Mouse (Mus musculus) intestine, postnatal 0 days (tissue): ENCODE results near the gene Vipr1. TPM values are rescaled to one million over a fixed set of nuclear protein-coding genes. Genes with fewer than 3 reads are reported as not detected.

Experiments
- ATAC-seq: fragments of 200-750 bp; cut with Nextera tagmentation; 2 replicates; pipeline ENCODE4 v1.8.0; 2017; ENCODE audit warnings: mild to moderate bottlenecking, moderate TSS enrichment, moderate library complexity
- H3K27ac ChIP-seq: fragments of 300-500 bp; sonication (generic); 2 replicates; pipeline ENCODE4 v1.5.1; 2014; ENCODE audit warnings: mild to moderate bottlenecking, low read depth, low read length, moderate library complexity
- H3K27me3 ChIP-seq: fragments of 300-500 bp; sonication (generic); replicated peaks from 2 replicates; pipeline ENCODE4 v1.6.1; 2014; ENCODE audit warnings: low read length, mixed read lengths; ENCODE audit not compliant: control insufficient read depth, insufficient read depth
- H3K36me3 ChIP-seq: fragments of 300-500 bp; sonication (generic); 2 replicates; pipeline ENCODE4 v1.6.1; 2014; ENCODE audit warnings: mild to moderate bottlenecking, moderate library complexity; ENCODE audit not compliant: control insufficient read depth, insufficient read depth
- H3K4me1 ChIP-seq: fragments of 300-500 bp; sonication (generic); replicated peaks from 2 replicates; pipeline ENCODE4 v1.6.1; 2014; ENCODE audit warnings: antibody characterized with exemption, low read length, mixed read lengths; ENCODE audit not compliant: control insufficient read depth, insufficient read depth
- H3K4me2 ChIP-seq: fragments of 300-500 bp; sonication (generic); replicated peaks from 2 replicates; pipeline ENCODE4 v1.6.1; 2014; ENCODE audit warnings: low read depth, mild to moderate bottlenecking, moderate library complexity
- H3K4me3 ChIP-seq: fragments of 300-500 bp; sonication (generic); 2 replicates; pipeline ENCODE4 v1.5.1; 2014; ENCODE audit warnings: low read depth, low read length
- H3K9ac ChIP-seq: fragments of 300-500 bp; sonication (generic); 2 replicates; pipeline ENCODE4 v1.6.1; 2014; ENCODE audit warnings: mild to moderate bottlenecking, low read depth, low read length
- H3K9me3 ChIP-seq: fragments of 300-500 bp; sonication (generic); 2 replicates; pipeline ENCODE4 v1.6.1; 2016; ENCODE audit warnings: mixed run types; ENCODE audit not compliant: control insufficient read depth
- CTCF ChIP-seq: sonication (generic); IDR thresholded peaks from 2 replicates; pipeline ENCODE4 v1.5.1; 2016; ENCODE audit warnings: low read depth, mild to moderate bottlenecking, control low read depth, antibody characterized with exemption, moderate library complexity
- WGBS: fragments of 180-500 bp; shearing (Covaris S2); extraction: QIAGEN DNeasy Blood & Tissue Kit; methylation state at CpG from one replicate; pipeline ENCODE4 v1.1.7; 2014; 5-methylcytosine and 5-hydroxymethylcytosine counted together
- polyA plus RNA-seq: library from polyadenylated mRNA; unstranded; fragments of >200 nt; fragmentation: Nextera tagmentation; extraction: Ambion mirVana; gene quantifications from 2 replicates; pipeline ENCODE4 v1.2.1, GENCODE M21; 2015

Vipr1 gene
- polyA plus RNA-seq, 1 experiment from 2014 or later = 22.8 TPM

DNA sequence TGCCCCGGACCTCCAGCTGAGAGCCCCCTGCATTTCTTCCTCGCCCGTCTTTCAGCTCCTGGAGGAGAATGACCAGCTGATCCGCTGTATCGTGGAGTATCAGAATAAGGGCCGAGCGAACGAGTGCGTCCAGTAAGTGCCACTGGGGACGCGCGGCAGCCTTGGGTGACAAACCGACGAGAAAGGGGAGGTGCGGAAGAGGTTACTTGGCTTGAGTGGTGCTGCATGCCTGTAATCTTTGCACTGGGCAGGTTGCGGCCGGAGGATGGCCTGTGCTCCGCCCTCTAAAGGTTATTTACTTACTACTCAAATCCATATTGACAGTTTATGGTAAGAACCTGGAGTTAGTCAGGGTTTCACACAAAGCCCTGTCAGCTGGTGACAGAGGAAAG, 68.1 kb downstream of the Vipr1 start:
- H3K4me2 ChIP-seq = peak overlapping the region; percentile 77
- WGBS = under 1% methylated on average over 18 of the region's 18 CpGs
- H3K9ac ChIP-seq = peak overlapping the region; percentile 88
- no peaks in the 10 kb centered on the region for H3K27me3 ChIP-seq
- H3K9me3 ChIP-seq = no peaks in the 10 kb centered on the region
- TF ChIP-seq CTCF = peak; percentile 14; the same call in 1 of the 2 replicates
- peak overlapping the region; percentile 77 for H3K4me3 ChIP-seq
- ATAC-seq = peak; percentile 66
- H3K36me3 ChIP-seq = peaks cover 4% of the 10 kb centered on the region; the same call in 1 of the 2 replicates
- peaks cover 10% of the 10 kb centered on the region; the same call in 1 of the 2 replicates for H3K4me1 ChIP-seq
- peak overlapping the region; percentile 98 for H3K27ac ChIP-seq

DNA sequence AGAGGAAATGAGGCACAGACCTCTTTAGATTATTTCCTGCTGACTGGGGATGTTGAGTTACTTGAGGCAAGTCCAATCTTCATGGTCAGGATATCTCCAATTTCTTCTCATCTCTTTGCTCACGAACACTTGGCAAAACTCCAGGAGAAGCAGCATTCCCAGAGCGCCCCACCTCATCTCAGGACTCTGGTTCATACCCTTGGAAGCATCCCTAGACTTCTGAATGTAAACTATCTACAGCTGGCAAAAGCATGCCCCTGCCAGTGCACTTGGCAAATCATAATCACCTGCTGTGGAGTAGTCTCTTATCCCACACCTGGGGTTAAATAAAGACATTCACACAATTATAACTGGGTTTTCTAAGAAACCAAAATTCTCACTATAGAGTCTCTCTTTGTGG, 74.5 kb downstream of the Vipr1 start:
- H3K9me3 ChIP-seq = no peaks in the 10 kb centered on the region
- WGBS = 73% methylated on average over 2 of the region's 2 CpGs

DNA sequence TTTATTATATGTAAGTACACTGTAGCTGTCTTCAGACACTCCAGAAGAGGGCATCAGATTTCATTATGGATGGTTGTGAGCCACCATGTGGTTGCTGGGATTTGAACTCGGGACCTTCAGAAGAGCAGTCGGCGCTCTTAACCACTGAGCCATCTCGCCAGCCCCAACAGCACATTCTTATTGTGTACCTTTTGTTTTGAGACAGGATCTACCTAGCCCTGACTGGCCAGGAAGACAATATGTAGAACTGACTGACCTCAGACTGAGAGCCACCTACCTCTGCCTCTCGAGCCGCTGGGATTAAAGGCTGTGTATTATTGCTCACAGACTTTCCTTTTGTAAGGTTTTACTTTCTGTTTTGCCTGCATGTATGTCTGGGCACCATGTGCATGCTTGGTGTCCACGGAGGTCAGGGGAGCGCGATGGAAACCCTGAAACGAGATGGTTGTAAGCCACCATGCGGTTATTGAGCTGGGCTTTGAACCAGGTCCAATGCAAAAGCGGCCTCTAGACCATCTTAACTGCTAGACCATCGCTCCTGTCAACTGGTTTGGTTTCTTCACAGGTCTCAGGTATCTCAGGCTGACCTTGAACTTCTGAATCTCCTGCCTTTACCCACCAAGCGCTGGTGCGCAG, 75.7 kb downstream of the Vipr1 start:
- no peaks in the 10 kb centered on the region for H3K36me3 ChIP-seq
- H3K27ac ChIP-seq = peak overlapping the region; percentile 100
- H3K9ac ChIP-seq = peak overlapping the region; percentile 98; the same call in 1 of the 2 replicates
- H3K4me2 ChIP-seq = peak overlapping the region; percentile 65
- H3K27me3 ChIP-seq = no peaks in the 10 kb centered on the region
- H3K9me3 ChIP-seq = no peaks in the 10 kb centered on the region
- ATAC-seq = peak; percentile 35
- peak overlapping the region; percentile 86 for H3K4me3 ChIP-seq
- 58% methylated on average over 15 of the region's 15 CpGs for WGBS
- no peaks in the 10 kb centered on the region for H3K4me1 ChIP-seq
- no peak for TF ChIP-seq CTCF

More for the DNA sequence above, 74.5 kb downstream of the Vipr1 start:
- no peak for ATAC-seq
- no peak overlapping the region for H3K4me2 ChIP-seq
- no peak overlapping the region for H3K4me3 ChIP-seq
- no peaks in the 10 kb centered on the region for H3K4me1 ChIP-seq
- H3K9ac ChIP-seq = no peak overlapping the region
- no peak overlapping the region for H3K27ac ChIP-seq
- TF ChIP-seq CTCF = no peak
- no peaks in the 10 kb centered on the region for H3K27me3 ChIP-seq
- peaks cover 4% of the 10 kb centered on the region; the same call in 1 of the 2 replicates for H3K36me3 ChIP-seq

DNA sequence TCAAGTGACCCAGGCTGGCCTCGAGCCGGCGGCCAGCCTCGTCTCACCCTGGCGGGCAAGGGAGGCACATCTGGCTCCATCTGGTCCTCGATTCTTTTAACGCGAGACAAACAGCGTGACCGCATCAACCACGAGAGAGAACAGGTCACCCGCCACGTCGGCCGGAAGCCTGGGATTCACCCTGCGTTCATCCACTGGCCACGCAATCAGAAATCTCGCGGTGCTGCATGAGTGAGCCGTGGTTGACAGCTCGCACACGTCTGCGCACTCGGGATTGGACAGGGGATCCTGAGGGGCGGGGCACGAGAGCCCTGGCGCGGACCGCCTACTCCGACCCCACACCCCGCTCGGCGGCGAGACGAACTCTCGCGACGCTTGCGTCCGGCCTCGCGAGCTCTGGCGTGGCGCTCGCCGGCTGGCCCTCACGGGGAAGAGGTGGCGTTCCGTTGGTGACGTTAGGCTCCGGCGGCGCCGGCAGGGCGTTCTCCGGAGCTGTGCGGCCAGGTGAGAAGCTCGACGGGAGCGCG, 76.3 kb downstream of the Vipr1 start, which contains the start of gene Nktr:
Gene Nktr (plus strand): TSS at position 378 of the 527 bp plus-strand sequence.
- H3K9me3 ChIP-seq = no peaks in the 10 kb centered on the region
- peak within 1 kb of the TSS; percentile 65 for H3K4me2 ChIP-seq
- no peaks in the 10 kb centered on the region for H3K4me1 ChIP-seq
- peak within 1 kb of the TSS; percentile 100 for H3K27ac ChIP-seq
- peak; percentile 97 for ATAC-seq
- H3K36me3 ChIP-seq = no peaks in the 10 kb centered on the region
- peak; percentile 47 for TF ChIP-seq CTCF
- H3K27me3 ChIP-seq = no peaks in the 10 kb centered on the region
- under 1% methylated on average over 59 of the region's 61 CpGs for WGBS
- H3K9ac ChIP-seq = peak within 1 kb of the TSS; percentile 98
- peak within 1 kb of the TSS; percentile 86 for H3K4me3 ChIP-seq

DNA sequence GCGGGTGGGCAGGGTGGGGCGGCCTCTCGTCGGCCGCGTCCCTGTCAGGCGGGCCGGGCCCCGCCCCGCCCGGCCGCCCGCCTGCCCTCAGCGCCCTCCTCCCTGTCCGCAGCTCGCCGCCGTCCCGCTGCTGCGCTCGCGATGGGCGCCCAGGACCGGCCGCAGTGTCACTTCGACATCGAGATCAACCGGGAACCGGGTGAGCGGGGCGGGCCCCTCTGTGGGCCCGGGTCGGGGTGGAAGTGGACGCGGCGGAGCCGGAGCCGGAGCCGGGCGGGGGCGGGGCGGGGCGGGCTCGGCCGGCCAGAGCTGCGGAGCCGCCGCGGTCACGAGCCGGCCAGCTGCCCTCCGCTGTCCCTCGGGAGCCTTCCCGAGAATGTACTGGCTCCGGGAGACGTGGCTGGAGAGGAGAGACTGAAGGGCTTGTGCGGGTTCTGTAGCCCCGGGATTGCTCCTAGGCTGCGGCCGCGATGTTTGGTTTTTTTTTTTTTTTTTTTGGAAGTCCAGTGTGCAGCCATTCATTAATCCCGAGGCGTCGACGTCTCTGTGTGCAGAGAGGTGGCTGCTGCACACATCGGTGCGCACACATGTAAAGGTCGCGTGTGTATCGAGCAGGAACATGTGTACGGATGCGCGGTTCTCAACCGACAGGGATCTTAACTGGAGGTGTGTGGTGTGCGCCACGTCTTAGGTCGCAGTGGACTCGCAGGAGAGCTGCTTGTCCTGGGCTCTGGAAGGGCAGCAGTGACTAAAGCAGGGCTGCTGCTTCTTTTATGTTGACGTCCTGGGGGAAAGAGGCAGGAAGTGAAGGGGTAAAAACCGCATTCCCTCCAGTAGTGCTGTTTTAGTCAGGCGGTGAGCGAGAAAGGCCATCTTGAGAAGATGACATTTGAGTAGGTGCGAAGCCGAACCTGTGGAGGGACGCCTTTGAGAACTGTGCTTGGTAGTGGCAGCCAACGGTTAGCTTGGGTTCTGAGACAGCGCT, 77.1 kb downstream of the Vipr1 start:
- Histone ChIP-seq H3K9me3 (no peaks in the 10 kb centered on the region), H3K9ac (peak overlapping the region; percentile 98), H3K4me2 (peak overlapping the region; percentile 65), H3K36me3 (no peaks in the 10 kb centered on the region), H3K4me3 (peak overlapping the region; percentile 86), H3K4me1 (no peaks in the 10 kb centered on the region), H3K27me3 (no peaks in the 10 kb centered on the region), H3K27ac (peak overlapping the region; percentile 100)
- no peak for TF ChIP-seq CTCF
- ATAC-seq = peak; percentile 30
- under 1% methylated on average over 79 of the region's 87 CpGs for WGBS

Other genes with a start within 250 kb of the Vipr1 start
- 88.5 and 92.1 TPM in 2 replicates for gene Cck, start 147.0 kb upstream of the Vipr1 start, polyA plus RNA-seq
- 0.34 TPM in 1 of 2 replicates, not detected in the other for gene Lyzl4, start 620 bp upstream of the Vipr1 start, polyA plus RNA-seq
- gene Sec22c, start 62.8 kb downstream of the Vipr1 start, polyA plus RNA-seq = 42.4 and 47.8 TPM in 2 replicates
- gene Ss18l2, start 67.6 kb downstream of the Vipr1 start, polyA plus RNA-seq = 144 and 145 TPM in 2 replicates
- gene Nktr, start 76.5 kb downstream of the Vipr1 start, polyA plus RNA-seq = 32.5 and 35.6 TPM in 2 replicates
- 6.2 and 6.8 TPM in 2 replicates for gene Zfp651, start 116.6 kb downstream of the Vipr1 start, polyA plus RNA-seq
- gene Klhl40, start 134.9 kb downstream of the Vipr1 start, polyA plus RNA-seq = 0.33 and 0.43 TPM in 2 replicates
- 1.3 and 1.6 TPM in 2 replicates for gene Hhatl, start 149.8 kb downstream of the Vipr1 start, polyA plus RNA-seq
- gene Ccdc13, start 196.7 kb downstream of the Vipr1 start, polyA plus RNA-seq = 0.14 and 0.31 TPM in 2 replicates
- gene Higd1a, start 215.6 kb downstream of the Vipr1 start, polyA plus RNA-seq = 162 and 186 TPM in 2 replicates